Mouse (Mus musculus): ENCODE measurements around the gene Ehf. TPM values are rescaled to one million over a fixed set of nuclear protein-coding genes. Genes with fewer than 3 reads are reported as not detected.

Gene Ehf
- polyA plus RNA-seq, 1 experiment from 2014 or later: not detected

GRCm38 (mm10) chr2:103310663-103311062 lies 7.6 kb upstream of the Ehf start:
- Histone ChIP-seq H3K27me3 (ENCODE audit: control insufficient read depth, insufficient read depth, low read length) (no peaks in the 10 kb centered on the region), H3K9ac (ENCODE audit: low read length) (no peak overlapping the region), H3K4me2 (ENCODE audit: low read depth, severe bottlenecking) (no peak overlapping the region), H3K4me1 (ENCODE audit: control insufficient read depth, insufficient read depth, low read length) (no peaks in the 10 kb centered on the region), H3K27ac (replicated peaks; ENCODE audit: low read depth, low read length) (no peak overlapping the region), H3K4me3 (ENCODE audit: low read depth, low read length) (no peak overlapping the region), H3K36me3 (ENCODE audit: control insufficient read depth, insufficient read depth, low read length) (no peaks in the 10 kb centered on the region), H3K9me3 (ENCODE audit: control insufficient read depth, low read length) (no peaks in the 10 kb centered on the region)
- DNase-seq (ENCODE audit: low spot score) (no peak), ATAC-seq (ENCODE audit: insufficient number of reproducible peaks, low FRiP score, low TSS enrichment, low read depth) (no peak)
- 67% methylated on average over 5 of the region's 5 CpGs for WGBS

- no peak overlapping the region for H3K9ac ChIP-seq (ENCODE audit: low read length)
- no peak for ATAC-seq (ENCODE audit: insufficient number of reproducible peaks, low FRiP score, low TSS enrichment, low read depth)
- 50% methylated on average over 6 of the region's 6 CpGs for WGBS
- H3K9me3 ChIP-seq (ENCODE audit: control insufficient read depth, low read length): no peaks in the 10 kb centered on the region
- H3K4me1 ChIP-seq (ENCODE audit: control insufficient read depth, insufficient read depth, low read length): no peaks in the 10 kb centered on the region
- no peak overlapping the region for H3K27ac ChIP-seq (replicated peaks; ENCODE audit: low read depth, low read length)
- no peaks in the 10 kb centered on the region for H3K36me3 ChIP-seq (ENCODE audit: control insufficient read depth, insufficient read depth, low read length)
- H3K4me2 ChIP-seq (ENCODE audit: low read depth, severe bottlenecking): no peak overlapping the region
- DNase-seq (ENCODE audit: low spot score): no peak
- H3K27me3 ChIP-seq (ENCODE audit: control insufficient read depth, insufficient read depth, low read length): no peaks in the 10 kb centered on the region
- no peak overlapping the region for H3K4me3 ChIP-seq (ENCODE audit: low read depth, low read length)
Observed at GRCm38 (mm10) chr2:103306686-103307085, 3.6 kb upstream of the Ehf start.

GRCm38 (mm10) chr2:103302669-103303068 lies 409 bp downstream of the Ehf start:
- Histone ChIP-seq H3K4me1 (ENCODE audit: control insufficient read depth, insufficient read depth, low read length) (no peaks in the 10 kb centered on the region), H3K36me3 (ENCODE audit: control insufficient read depth, insufficient read depth, low read length) (no peaks in the 10 kb centered on the region), H3K9ac (ENCODE audit: low read length) (no peak overlapping the region), H3K27me3 (ENCODE audit: control insufficient read depth, insufficient read depth, low read length) (no peaks in the 10 kb centered on the region), H3K4me3 (ENCODE audit: low read depth, low read length) (no peak overlapping the region), H3K9me3 (ENCODE audit: control insufficient read depth, low read length) (no peaks in the 10 kb centered on the region), H3K27ac (replicated peaks; ENCODE audit: low read depth, low read length) (no peak overlapping the region), H3K4me2 (ENCODE audit: low read depth, severe bottlenecking) (no peak overlapping the region)
- DNase-seq (ENCODE audit: low spot score): no peak
- no peak for ATAC-seq (ENCODE audit: insufficient number of reproducible peaks, low FRiP score, low TSS enrichment, low read depth)
- 69% methylated on average over 6 of the region's 6 CpGs for WGBS

DNA sequence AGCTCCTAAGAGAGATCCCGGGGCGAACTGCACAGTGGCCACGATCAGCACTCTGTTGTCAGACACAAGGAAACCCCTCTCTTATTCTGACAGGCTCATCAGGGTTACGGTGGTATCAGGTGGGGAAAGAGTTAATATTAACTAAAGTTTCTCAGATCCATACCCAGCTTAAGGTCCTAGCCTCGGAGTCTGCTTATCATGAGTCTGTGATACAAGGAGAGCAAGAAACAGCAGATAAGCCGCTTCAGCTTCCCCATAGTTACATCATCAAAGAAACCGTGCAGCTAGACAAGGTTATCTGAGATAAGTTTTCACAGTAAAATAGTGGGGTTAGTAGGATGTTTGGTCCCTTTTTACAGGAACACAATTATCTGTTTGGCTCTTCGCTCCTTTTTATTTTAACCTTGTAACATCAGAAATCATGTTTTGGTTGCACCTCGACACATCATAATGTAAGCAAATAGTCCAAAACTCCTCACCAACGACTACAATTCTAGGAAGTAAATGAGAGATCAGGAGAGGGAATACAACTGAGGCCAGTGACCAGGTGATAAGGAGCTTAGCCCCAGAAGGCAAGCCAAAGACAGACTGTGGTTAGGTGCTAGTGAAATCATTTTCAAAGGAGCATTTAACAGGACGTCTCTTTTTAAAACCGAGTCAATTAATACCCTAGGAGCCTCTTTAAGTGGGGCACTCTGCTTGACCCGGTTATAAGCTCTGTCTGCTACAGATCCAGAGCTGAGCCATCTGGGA lies 4.2 kb downstream of the Ehf start:
- WGBS: 72% methylated on average over 13 of the region's 13 CpGs
- H3K4me2 ChIP-seq (ENCODE audit: low read depth, severe bottlenecking): no peak overlapping the region
- H3K27me3 ChIP-seq (ENCODE audit: control insufficient read depth, insufficient read depth, low read length): no peaks in the 10 kb centered on the region
- H3K9ac ChIP-seq (ENCODE audit: low read length): no peak overlapping the region
- H3K4me1 ChIP-seq (ENCODE audit: control insufficient read depth, insufficient read depth, low read length): no peaks in the 10 kb centered on the region
- no peak for ATAC-seq (ENCODE audit: insufficient number of reproducible peaks, low FRiP score, low TSS enrichment, low read depth)
- no peak for DNase-seq (ENCODE audit: low spot score)
- no peak overlapping the region for H3K4me3 ChIP-seq (ENCODE audit: low read depth, low read length)
- H3K9me3 ChIP-seq (ENCODE audit: control insufficient read depth, low read length): no peaks in the 10 kb centered on the region
- H3K36me3 ChIP-seq (ENCODE audit: control insufficient read depth, insufficient read depth, low read length): no peaks in the 10 kb centered on the region
- H3K27ac ChIP-seq (replicated peaks; ENCODE audit: low read depth, low read length): no peak overlapping the region

DNA sequence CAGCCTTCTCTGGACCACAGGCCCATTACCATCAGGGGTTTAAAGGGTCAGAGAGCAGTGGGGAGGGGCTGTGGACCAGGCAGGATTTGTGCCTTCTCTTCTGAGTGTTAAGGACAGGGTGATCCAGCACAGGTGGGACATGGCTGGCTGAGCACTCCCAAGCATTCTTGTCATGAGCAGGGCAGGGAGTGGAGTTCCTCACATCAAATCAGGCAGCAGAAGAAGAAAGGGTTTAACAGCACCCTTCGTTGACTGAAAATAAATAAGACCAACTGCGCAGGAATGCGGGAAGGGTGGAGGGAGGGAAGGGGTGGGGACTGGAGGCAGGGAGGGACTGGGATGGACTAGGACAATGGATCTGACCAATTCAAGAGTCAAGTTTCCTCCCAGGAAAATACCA lies 8.6 kb downstream of the Ehf start:
- H3K4me2 ChIP-seq (ENCODE audit: low read depth, severe bottlenecking): no peak overlapping the region
- no peak for DNase-seq (ENCODE audit: low spot score)
- whole genome bisulfite sequencing: 20% methylated on average over 3 of the region's 3 CpGs
- H3K27me3 ChIP-seq (ENCODE audit: control insufficient read depth, insufficient read depth, low read length): no peaks in the 10 kb centered on the region
- H3K4me3 ChIP-seq (ENCODE audit: low read depth, low read length): no peak overlapping the region
- H3K9ac ChIP-seq (ENCODE audit: low read length): no peak overlapping the region
- H3K36me3 ChIP-seq (ENCODE audit: control insufficient read depth, insufficient read depth, low read length): no peaks in the 10 kb centered on the region
- H3K27ac ChIP-seq (replicated peaks; ENCODE audit: low read depth, low read length): no peak overlapping the region
- no peaks in the 10 kb centered on the region for H3K9me3 ChIP-seq (ENCODE audit: control insufficient read depth, low read length)
- no peaks in the 10 kb centered on the region for H3K4me1 ChIP-seq (ENCODE audit: control insufficient read depth, insufficient read depth, low read length)
- ATAC-seq (ENCODE audit: insufficient number of reproducible peaks, low FRiP score, low TSS enrichment, low read depth): no peak

DNA sequence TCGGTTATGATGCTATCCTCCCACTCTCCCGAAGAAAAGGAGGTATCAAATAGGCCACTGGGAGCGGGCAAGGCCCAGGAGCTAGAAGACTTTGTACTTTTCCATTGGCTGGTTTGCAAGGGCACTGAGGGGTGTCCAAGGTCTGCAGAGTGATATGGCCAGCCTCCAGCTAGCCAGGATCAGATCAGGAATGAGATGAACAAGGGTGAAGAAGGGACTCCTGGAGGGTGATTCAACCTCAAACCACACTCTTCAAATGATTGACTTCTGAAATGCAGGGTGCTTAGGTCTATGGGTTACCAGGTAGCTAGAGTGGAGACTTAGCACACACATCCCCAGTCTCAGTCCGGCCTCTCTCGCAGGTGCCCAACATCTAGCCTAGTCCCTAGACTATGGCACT lies 9.3 kb downstream of the Ehf start:
- no peaks in the 10 kb centered on the region for H3K9me3 ChIP-seq (ENCODE audit: control insufficient read depth, low read length)
- no peak overlapping the region for H3K9ac ChIP-seq (ENCODE audit: low read length)
- no peak overlapping the region for H3K4me2 ChIP-seq (ENCODE audit: low read depth, severe bottlenecking)
- no peaks in the 10 kb centered on the region for H3K4me1 ChIP-seq (ENCODE audit: control insufficient read depth, insufficient read depth, low read length)
- H3K4me3 ChIP-seq (ENCODE audit: low read depth, low read length): no peak overlapping the region
- WGBS: 87% methylated on average over 5 of the region's 5 CpGs
- no peaks in the 10 kb centered on the region for H3K27me3 ChIP-seq (ENCODE audit: control insufficient read depth, insufficient read depth, low read length)
- DNase-seq (ENCODE audit: low spot score): no peak
- H3K36me3 ChIP-seq (ENCODE audit: control insufficient read depth, insufficient read depth, low read length): no peaks in the 10 kb centered on the region
- H3K27ac ChIP-seq (replicated peaks; ENCODE audit: low read depth, low read length): no peak overlapping the region
- no peak for ATAC-seq (ENCODE audit: insufficient number of reproducible peaks, low FRiP score, low TSS enrichment, low read depth)

DNA sequence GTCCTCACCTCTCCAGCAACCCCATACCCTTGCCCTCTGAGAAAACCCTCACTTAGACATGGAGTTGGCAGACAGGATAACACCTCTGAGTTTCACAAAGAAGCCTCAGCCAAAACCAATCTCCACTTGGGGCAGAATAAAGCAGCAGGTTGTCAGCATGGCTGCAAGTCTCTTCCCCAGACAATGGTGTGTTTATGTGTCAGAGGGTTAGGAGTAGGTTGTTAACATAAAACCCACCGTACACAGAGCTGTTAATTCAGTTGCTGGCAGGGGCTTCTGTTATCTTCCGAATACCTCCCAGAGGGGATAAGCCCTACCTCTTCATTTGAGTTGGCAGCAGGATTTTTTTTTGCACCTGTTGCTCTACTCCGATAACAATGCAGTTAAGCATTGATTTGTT lies 9.9 kb downstream of the Ehf start:
- H3K27ac ChIP-seq (replicated peaks; ENCODE audit: low read depth, low read length): no peak overlapping the region
- no peak overlapping the region for H3K9ac ChIP-seq (ENCODE audit: low read length)
- H3K4me2 ChIP-seq (ENCODE audit: low read depth, severe bottlenecking): no peak overlapping the region
- no peaks in the 10 kb centered on the region for H3K36me3 ChIP-seq (ENCODE audit: control insufficient read depth, insufficient read depth, low read length)
- ATAC-seq (ENCODE audit: insufficient number of reproducible peaks, low FRiP score, low TSS enrichment, low read depth) (no peak), DNase-seq (ENCODE audit: low spot score) (no peak)
- no peak overlapping the region for H3K4me3 ChIP-seq (ENCODE audit: low read depth, low read length)
- 39% methylated on average over 3 of the region's 3 CpGs for WGBS
- H3K4me1 ChIP-seq (ENCODE audit: control insufficient read depth, insufficient read depth, low read length): no peaks in the 10 kb centered on the region
- H3K27me3 ChIP-seq (ENCODE audit: control insufficient read depth, insufficient read depth, low read length): no peaks in the 10 kb centered on the region
- no peaks in the 10 kb centered on the region for H3K9me3 ChIP-seq (ENCODE audit: control insufficient read depth, low read length)

DNA sequence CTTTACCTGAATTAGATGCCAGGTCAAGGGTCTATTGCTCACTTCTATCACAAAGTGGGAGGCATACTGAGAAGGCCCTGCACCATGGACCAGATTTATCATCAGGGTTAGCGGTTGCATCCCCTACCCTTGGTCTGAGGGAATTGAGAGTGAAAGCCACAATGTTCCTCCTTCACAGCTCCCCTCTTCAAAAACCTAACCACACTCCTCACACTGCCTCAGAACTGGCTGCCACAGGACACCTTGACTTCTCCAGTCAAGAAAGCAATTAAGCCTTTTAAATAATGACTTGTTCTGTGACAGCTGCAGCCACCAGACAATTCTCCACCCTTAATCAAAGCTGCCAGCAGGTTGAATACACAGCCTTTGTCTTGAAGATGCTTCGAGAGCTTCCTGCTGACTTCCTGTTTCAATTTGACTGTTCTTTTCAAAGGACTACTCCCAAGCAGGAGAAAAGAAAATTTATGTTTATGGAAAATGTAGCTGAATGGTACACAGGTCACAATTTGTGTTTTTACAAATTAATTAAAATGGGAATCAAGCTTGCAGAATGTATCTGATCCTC lies 12.3 kb downstream of the Ehf start:
- no peaks in the 10 kb centered on the region for H3K4me1 ChIP-seq (ENCODE audit: control insufficient read depth, insufficient read depth, low read length)
- H3K4me3 ChIP-seq (ENCODE audit: low read depth, low read length): no peak overlapping the region
- ATAC-seq (ENCODE audit: insufficient number of reproducible peaks, low FRiP score, low TSS enrichment, low read depth): no peak

GRCm38 (mm10) chr2:103290167-103290566 lies 12.9 kb downstream of the Ehf start:
- no peak overlapping the region for H3K9ac ChIP-seq (ENCODE audit: low read length)
- no peaks in the 10 kb centered on the region for H3K9me3 ChIP-seq (ENCODE audit: control insufficient read depth, low read length)
- DNase-seq (ENCODE audit: low spot score) (no peak), ATAC-seq (ENCODE audit: insufficient number of reproducible peaks, low FRiP score, low TSS enrichment, low read depth) (no peak)
- no peaks in the 10 kb centered on the region for H3K36me3 ChIP-seq (ENCODE audit: control insufficient read depth, insufficient read depth, low read length)
- WGBS: 92% methylated on average over 3 of the region's 3 CpGs
- no peak overlapping the region for H3K27ac ChIP-seq (replicated peaks; ENCODE audit: low read depth, low read length)
- no peaks in the 10 kb centered on the region for H3K27me3 ChIP-seq (ENCODE audit: control insufficient read depth, insufficient read depth, low read length)
- no peak overlapping the region for H3K4me2 ChIP-seq (ENCODE audit: low read depth, severe bottlenecking)
- H3K4me1 ChIP-seq (ENCODE audit: control insufficient read depth, insufficient read depth, low read length): no peaks in the 10 kb centered on the region
- H3K4me3 ChIP-seq (ENCODE audit: low read depth, low read length): no peak overlapping the region

More for the DNA sequence above, 12.3 kb downstream of the Ehf start:
- Histone ChIP-seq H3K36me3 (ENCODE audit: control insufficient read depth, insufficient read depth, low read length) (no peaks in the 10 kb centered on the region), H3K9me3 (ENCODE audit: control insufficient read depth, low read length) (no peaks in the 10 kb centered on the region), H3K9ac (ENCODE audit: low read length) (no peak overlapping the region), H3K4me2 (ENCODE audit: low read depth, severe bottlenecking) (no peak overlapping the region), H3K27me3 (ENCODE audit: control insufficient read depth, insufficient read depth, low read length) (no peaks in the 10 kb centered on the region), H3K27ac (replicated peaks; ENCODE audit: low read depth, low read length) (no peak overlapping the region)
- WGBS: 61% methylated on average over 2 of the region's 2 CpGs
- DNase-seq (ENCODE audit: low spot score): no peak

All from limb, embryonic 11.5 days (tissue).